Mouse (Mus musculus) thymus, postnatal 0 days (tissue): ENCODE data around the gene Cxcr4. TPM values are rescaled to one million over a fixed set of nuclear protein-coding genes. Genes with fewer than 3 reads are reported as not detected.
"Not testable (repeated sequence)": the region's sequence is repeated elsewhere in the genome, so short reads cannot be mapped to it uniquely, and the experiment has no call there.

Experiments
- DNase-seq: peaks from one replicate; pipeline ENCODE4 v3.0.0-alpha.2; 2015; ENCODE audit warnings: low spot score
- polyA plus RNA-seq: library from polyadenylated mRNA; unstranded; fragments of >200 nt; fragmentation: Nextera tagmentation; extraction: Ambion mirVana; gene quantifications from 2 replicates; pipeline ENCODE4 v1.2.1, GENCODE M21; 2015

Cxcr4 gene
- polyA plus RNA-seq, 1 experiment from 2014 or later, result 47.1 TPM

DNA sequence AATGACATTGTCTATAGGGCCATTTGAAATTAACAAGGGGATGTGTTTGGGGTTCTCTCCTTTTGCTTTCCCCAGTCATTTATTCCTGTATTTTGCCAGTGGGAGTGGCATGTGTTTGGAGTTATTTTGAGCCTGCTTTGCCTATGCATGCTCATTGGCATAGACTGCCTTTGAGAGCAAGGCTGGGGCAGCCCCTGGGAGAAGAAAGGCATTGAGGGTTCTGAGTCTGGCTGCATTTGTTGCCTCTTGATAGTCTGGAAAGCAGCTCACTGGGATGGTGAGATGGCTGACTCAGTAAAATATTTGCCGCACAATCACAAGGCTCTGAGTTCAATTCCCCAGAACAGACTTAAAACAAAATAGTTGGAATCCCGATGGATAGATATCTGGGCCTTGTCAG is 8.5 kb upstream of the Cxcr4 start:
- no peak for DNase-seq

GRCm38 (mm10) chr1:128597209-128597782 is 5.2 kb upstream of the Cxcr4 start:
- DNase-seq, result no peak

DNA sequence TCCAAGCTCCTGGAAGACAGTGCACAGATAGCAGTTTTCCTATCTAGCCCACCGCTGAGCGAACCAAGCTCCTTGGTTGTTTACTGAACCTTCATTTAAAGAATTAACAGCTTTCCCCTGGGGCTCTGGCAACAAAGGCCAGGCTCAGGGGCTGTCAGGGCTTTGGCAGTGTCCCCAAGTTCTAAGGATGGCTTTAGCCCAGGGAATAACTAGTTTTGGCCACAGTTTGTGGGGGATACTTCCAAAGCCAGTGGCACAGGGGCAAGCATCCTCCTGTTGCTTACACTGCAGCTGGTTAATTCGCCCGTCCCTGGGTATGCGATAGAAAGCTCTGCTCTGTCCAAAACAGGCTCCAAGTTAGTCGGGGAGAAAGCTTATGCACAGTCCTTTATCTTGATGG is 3.4 kb upstream of the Cxcr4 start:
- no peak for DNase-seq

DNA sequence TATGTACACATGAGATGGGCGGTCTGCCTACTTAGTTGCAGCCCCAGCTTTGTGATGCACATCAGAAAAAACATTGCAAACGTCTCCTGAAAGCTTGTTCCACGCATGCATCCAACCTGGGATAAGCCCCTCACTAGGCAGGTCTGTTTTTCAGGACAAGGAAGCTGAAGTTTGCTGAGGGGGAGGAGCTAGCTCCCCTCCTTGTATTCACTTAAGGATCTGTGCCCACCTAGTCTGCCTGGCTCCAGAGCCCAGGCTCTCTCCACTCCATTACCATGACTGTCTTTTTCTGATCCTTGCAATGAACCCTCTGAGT is 3.0 kb upstream of the Cxcr4 start:
- DNase-seq, result no peak

GRCm38 (mm10) chr1:128594353-128595104 is 2.4 kb upstream of the Cxcr4 start:
- no peak for DNase-seq

DNA sequence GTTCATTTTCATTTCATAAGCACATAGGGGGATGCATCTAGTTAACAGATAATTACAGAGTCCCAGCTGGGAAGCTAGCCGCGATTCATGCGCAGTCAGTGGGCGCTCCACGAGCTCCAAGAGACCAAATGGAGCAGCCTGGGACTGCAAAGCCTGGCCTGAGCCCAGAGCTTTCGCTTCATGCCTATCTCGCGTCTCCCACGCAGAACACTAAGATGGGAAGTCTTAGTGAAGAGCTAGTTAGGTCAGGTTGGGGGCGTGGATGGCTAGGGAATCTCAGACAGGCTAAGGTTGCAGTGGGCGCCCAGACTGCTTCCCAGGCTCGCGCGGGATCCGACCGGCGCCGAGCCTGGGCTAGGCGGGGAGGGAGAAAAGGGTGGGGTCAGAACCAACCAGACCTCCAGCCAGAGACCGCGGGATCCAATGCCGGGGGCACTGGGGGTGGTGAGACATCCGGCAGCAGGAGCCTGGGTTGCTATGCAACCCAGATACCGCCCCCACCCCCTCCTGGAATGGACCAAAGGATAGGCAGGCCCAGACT is 938 bp upstream of the Cxcr4 start:
- DNase-seq, result peak; percentile 45

DNA sequence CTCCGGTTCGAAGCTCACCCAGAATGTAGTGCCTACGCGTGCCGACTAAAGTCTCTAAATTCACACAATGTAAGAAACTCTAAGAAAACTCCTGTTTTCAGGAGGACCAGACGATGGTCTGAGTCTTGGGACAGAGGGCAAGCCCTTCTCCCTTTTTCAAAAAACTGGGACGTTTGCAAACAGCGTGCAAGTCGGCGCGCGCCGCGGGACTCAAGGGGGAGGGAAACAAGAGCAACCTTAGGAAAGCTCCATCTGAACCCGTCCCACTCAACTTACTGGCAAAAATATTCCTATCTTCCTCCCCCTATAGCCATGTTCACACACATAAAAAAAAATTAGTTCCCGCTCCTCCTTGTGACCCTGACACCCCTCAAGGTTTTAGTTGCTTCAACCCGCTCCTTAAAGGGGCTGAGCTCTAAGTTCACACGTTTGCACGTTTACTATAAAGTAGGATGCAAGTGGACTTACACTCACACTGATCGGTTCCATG is 327 bp downstream of the Cxcr4 start:
- no peak for DNase-seq

GRCm38 (mm10) chr1:128590816-128591720 is 1.0 kb downstream of the Cxcr4 start:
- DNase-seq, result peak; percentile 93

- no peak for DNase-seq
These were observed 2.1 kb downstream of the Cxcr4 start for GRCm38 (mm10) chr1:128590011-128590410.

GRCm38 (mm10) chr1:128589488-128589887 is 2.6 kb downstream of the Cxcr4 start:
- DNase-seq, result no peak

DNA sequence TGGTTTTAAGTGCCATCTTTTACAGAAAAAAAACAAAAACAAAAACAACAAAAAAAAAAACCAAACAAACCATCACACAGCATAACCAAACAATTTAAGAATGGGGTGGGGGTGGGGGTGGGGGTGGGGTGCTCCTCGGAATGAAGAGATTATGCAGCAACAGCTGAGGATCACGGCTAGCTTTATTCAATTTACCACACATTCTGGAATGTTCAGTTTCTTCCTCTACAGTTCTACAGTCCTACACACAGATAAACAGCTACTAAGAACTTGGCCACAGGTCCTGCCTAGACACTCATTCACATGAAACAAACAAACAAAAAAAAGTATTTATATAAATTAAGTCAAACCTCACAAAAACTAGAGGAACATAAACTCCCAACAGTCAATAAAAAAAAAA is 3.8 kb downstream of the Cxcr4 start:
- DNase-seq, result no peak

GRCm38 (mm10) chr1:128586928-128587780 is 4.9 kb downstream of the Cxcr4 start:
- DNase-seq, result no peak

DNA sequence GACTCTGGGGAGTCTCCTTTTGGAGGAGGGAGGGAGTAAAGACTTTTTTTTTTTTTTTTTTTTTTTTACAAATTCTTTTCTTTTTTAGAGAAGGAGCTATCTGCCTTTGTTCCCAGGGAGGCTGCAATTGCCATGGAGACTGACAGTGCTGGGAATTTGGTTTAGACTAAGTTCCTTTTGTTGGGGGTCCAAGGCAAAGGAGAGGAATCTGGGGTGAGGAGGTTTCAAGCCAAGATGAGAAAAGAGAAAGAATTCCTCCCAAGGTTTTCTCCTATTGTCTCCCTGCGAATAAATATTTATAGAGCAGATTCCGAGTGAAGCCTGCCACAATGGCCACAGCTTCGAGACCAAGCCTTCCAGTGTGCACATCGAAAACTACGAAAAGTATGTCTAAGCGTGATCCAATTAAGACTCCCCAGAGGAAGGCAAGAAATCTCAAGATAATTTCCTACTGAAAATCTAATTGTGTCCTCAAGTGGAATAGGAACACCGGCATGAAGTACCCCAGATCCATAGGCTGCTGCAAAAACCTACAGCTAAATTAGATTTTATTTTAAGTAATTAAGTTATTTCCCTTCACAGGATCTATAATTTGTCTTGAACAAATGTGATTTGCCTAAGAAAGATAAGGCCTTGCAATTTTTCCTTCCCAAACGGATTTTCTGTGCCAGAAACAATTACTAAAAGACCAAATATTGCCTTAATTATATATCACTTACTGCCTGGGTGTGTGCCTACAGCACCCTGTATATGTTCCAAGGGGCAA is 5.7 kb downstream of the Cxcr4 start:
- DNase-seq, result no peak

DNA sequence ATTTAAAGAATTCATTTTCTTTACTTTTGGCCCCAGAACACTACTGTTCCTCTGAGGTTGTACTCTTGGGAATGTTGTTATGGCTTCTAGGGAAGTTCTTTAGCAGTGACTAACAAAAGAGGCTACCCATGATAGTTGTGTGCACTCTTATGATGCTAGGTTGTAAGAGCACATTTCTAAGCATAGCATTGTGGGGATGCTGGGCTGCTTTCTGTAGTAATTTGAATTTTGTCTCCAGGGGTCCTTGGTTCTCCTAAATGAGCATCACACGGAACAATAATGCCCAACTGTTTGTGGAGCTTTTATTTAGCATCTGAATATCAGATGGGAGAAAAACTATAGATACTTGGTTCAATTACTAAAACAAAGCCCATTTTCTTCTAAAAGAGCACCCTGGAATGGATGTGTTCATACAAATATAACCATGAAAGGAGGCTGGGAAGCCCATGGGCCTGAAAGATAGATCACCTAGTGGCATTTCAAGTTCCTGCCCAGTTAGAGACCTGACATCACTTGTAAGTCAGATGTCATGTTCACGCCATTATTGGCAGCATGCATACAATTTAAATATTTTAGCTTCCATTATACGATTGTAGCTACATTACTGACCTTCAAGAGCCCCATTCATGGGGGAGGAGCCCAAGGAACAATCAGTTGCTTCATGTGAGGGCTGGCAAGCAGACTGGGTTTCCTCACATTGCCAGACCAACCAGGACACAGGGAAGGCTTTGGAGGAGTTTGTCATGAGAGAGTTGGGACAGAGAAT is 6.5 kb downstream of the Cxcr4 start:
- no peak for DNase-seq

GRCm38 (mm10) chr1:128584716-128585115 is 7.4 kb downstream of the Cxcr4 start:
- not testable (repeated sequence) for DNase-seq

DNA sequence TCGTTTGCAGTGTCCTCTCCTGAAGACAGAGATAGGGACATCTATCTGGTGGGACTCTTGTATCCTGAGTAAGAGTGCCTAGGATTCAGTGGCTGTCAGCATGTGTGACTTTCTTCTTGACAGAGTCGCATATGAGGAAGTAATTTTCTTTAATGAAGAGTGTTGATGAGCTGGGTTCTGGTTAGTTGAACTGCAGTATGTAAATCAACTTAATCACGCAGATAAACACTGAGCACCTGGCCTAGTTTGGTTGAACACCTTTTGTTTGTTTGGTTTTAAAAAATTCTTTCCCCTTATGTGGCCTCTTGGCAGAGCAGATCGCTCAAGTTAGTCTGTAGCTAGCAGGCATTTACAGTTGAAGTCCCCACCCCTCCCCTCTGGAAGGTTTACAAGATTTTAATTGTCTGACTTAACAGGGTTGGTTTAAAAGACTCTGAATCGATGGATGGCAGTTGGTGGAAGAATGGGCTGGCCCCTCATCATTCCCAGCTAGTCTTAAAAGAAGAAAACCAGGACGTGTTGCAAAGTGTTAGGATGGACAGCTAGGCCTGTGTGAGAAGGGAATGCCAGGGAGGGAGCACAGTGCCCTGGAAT is 8.7 kb downstream of the Cxcr4 start:
- DNase-seq, result no peak

DNA sequence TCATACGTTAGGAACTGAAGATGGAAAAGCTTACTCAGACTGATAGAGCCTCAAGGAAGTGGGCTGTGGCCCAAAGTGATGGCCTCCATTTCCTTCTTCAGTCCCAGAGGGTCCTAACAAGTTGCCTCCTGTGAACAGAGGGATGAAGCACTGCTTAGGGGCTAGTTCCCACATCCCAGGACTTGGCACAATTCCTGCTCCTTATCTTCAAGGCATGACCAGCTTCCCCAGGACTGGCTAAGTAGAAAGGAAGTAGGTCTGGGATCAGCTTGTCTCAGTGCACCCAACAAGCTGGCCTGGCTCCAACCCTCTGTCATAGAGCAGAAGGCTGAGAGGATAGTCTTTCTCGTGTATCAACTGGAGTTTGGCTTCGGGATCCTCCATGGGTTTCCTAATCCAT is 11.8 kb downstream of the Cxcr4 start:
- no peak for DNase-seq

DNA sequence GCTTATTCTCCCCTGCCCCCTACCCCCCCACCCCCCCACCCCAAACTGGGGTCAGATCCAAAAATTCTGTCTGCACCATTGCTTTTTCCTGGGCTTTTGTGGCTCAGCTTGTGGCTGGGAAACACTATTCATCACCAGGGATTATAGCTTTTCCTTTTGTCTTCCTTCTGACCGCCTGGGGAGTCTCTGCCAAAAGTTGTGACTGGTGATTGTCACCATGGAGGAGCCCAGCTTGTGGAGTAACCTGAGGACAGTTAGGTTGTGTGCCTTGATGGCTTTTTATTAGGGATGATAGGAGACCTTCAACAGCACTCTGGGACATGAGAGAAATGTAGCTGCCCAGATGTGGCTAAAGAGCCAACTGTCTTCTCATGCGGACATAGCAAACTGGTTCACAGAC is 13.6 kb downstream of the Cxcr4 start:
- DNase-seq, result no peak

DNA sequence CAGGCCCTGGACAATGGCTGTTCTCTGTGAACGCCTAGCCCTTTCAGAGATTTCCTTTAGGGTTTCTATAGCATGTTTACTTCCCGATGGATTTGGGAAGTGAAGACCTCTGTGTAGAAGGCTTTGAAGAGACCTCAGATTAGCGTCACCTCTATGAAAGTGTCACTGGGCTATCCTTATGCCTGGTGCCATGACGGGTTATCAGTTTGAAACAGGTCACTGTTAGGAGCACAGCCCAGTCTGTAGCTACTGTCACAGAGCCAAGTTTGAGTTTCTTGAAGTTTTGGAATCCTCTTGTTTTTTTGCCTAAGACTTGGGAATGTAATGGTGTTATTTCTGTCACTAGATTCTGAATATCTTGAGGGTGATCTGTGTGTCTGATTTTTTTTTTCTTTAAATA is 17.0 kb downstream of the Cxcr4 start:
- no peak for DNase-seq
